Mouse (Mus musculus) mammary gland, adult 2 months (tissue): ENCODE measurements around the gene Olfr91. TPM values are rescaled to one million over a fixed set of nuclear protein-coding genes. Genes with fewer than 3 reads are reported as not detected.

Experiments used
- polyA plus RNA-seq: library from polyadenylated mRNA; depleted of rRNA; stranded (reverse); fragments of >200 nt; gene quantifications from 2 replicates; pipeline ENCODE4 v1.2.3, GENCODE M21; 2012; ENCODE audit warnings: low replicate concordance; rRNA removed

The Olfr91 gene
- polyA plus RNA-seq = not detected in 2 replicates

GRCm38 (mm10) chr17:37098178-37098577, at the start of gene Olfr91:
Gene Olfr91 (minus strand): TSS chr17:37098278.

GRCm38 (mm10) chr17:37119988-37120387, 21.9 kb upstream of the Olfr91 start, which contains the start of gene Olfr92:
Gene Olfr92 (minus strand): TSS chr17:37120088.

DNA sequence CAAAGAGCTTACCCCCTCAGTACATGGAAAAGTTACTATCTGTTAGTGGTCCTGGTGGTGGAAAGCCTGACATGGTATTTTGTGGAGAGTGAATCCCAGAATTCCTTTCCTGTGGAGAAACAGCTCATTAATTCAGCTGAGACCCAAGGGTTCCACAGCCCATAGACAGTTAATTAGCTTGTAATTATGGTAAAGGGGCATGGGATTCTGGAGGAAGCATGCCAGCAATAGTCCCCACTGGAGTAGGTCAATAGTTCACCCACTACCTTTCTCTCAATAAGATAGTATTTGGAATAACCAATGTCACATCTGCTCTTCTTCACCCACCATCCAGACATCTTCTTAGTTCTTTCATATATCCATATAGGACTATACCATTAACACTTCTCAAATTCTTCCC, 9.7 kb downstream of the Olfr91 start, which contains the start of gene Olfr90:
Gene Olfr90, minus strand, starts transcription at position 101 of the 400 bp plus-strand sequence.

DNA sequence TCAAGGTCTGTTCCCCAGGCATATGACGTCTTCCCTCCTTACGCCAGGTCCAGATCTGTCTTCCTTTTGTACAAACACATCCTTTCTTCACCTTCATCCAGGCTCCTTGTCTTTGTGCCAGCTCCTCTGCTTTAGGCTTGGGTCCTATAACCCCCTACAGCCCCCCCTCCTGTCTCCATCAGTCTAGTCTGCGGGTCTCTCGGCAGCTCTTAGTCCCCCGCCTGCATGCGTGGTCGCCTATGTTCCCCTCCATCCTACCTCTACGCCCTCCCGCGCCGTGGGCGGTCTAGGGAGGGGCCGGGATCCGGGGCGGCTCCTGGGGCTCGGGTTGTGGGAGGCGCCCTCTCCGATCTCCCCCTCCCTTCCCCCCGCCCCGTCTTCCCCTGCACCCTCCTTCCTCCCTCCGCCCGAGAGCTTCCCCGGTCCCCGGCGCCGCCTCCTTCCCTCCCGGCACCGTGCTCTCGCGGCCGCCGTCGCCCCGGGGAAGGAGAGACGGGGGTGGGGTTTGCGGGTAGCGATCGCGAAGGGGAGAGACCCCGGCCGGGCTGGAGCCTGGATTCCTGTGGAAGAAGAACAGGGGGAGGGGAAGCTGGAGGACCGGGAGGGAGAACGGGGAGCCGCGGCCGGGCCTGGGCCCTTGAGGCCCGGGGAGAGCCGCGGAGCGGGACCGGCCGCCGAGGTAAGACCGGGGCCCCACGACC, 52.3 kb downstream of the Olfr91 start, which contains the start of gene Gabbr1:
Gene Gabbr1, plus strand, starts transcription at position 356 of the 701 bp plus-strand sequence.

Other genes with a start within 250 kb of the Olfr91 start
- gene Trim15, start 231.1 kb downstream of the Olfr91 start, polyA plus RNA-seq = not detected in 2 replicates
- not detected in 2 replicates for gene Trim10, start 228.7 kb downstream of the Olfr91 start, polyA plus RNA-seq
- gene Trim40, start 208.2 kb downstream of the Olfr91 start, polyA plus RNA-seq = 0.07 TPM in 1 of 2 replicates, not detected in the other
- not detected in 2 replicates for gene Trim31, start 200.2 kb downstream of the Olfr91 start, polyA plus RNA-seq
- gene Rnf39, start 155.4 kb downstream of the Olfr91 start, polyA plus RNA-seq = 5.6 and 7.9 TPM in 2 replicates
- gene Ppp1r11, start 146.5 kb downstream of the Olfr91 start, polyA plus RNA-seq = 36.0 and 37.2 TPM in 2 replicates
- 19.6 and 23.2 TPM in 2 replicates for gene Znrd1, start 139.7 kb downstream of the Olfr91 start, polyA plus RNA-seq
- 0.75 and 3.1 TPM in 2 replicates for gene Znrd1as, start 139.7 kb downstream of the Olfr91 start, polyA plus RNA-seq
- gene 2410137M14Rik, start 117.0 kb downstream of the Olfr91 start, polyA plus RNA-seq = not detected in 2 replicates
- gene H2-M5, start 108.7 kb downstream of the Olfr91 start, polyA plus RNA-seq = 0.14 and 0.27 TPM in 2 replicates
- 1.8 and 3.7 TPM in 2 replicates for gene Zfp57, start 97.1 kb downstream of the Olfr91 start, polyA plus RNA-seq
- 0.06 TPM in 1 of 2 replicates, not detected in the other for gene Mog, start 74.9 kb downstream of the Olfr91 start, polyA plus RNA-seq
- 29.6 and 40.7 TPM in 2 replicates for gene Gabbr1, start 52.3 kb downstream of the Olfr91 start, polyA plus RNA-seq
- gene Olfr90, start 9.8 kb downstream of the Olfr91 start, polyA plus RNA-seq = not detected in 2 replicates
- not detected in 2 replicates for gene Olfr92, start 21.8 kb upstream of the Olfr91 start, polyA plus RNA-seq
- gene Olfr93, start 63.2 kb upstream of the Olfr91 start, polyA plus RNA-seq = not detected in 2 replicates
- 4.3 and 5.8 TPM in 2 replicates for gene Ubd, start 95.6 kb upstream of the Olfr91 start, polyA plus RNA-seq
- not detected in 2 replicates for gene Olfr94, start 102.7 kb upstream of the Olfr91 start, polyA plus RNA-seq
- gene Olfr95, start 114.8 kb upstream of the Olfr91 start, polyA plus RNA-seq = not detected in 2 replicates
- gene Olfr96, start 121.9 kb upstream of the Olfr91 start, polyA plus RNA-seq = not detected in 2 replicates
- not detected in 2 replicates for gene Olfr97, start 139.1 kb upstream of the Olfr91 start, polyA plus RNA-seq
- not detected in 2 replicates for gene Olfr98, start 165.5 kb upstream of the Olfr91 start, polyA plus RNA-seq
- 16.8 and 24.2 TPM in 2 replicates for gene H2-M3, start 171.9 kb upstream of the Olfr91 start, polyA plus RNA-seq
- not detected in 2 replicates for gene Olfr99, start 185.2 kb upstream of the Olfr91 start, polyA plus RNA-seq
- gene Olfr101, start 206.0 kb upstream of the Olfr91 start, polyA plus RNA-seq = not detected in 2 replicates
- not detected in 2 replicates for gene Olfr102, start 218.8 kb upstream of the Olfr91 start, polyA plus RNA-seq
- not detected in 2 replicates for gene Olfr103, start 241.4 kb upstream of the Olfr91 start, polyA plus RNA-seq